Mouse (Mus musculus) forebrain, embryonic 11.5 days (tissue): ENCODE results near the gene Ociad2. TPM values are rescaled to one million over a fixed set of nuclear protein-coding genes. Genes with fewer than 3 reads are reported as not detected.

ENCODE experiments used
- ATAC-seq: fragments of 200-750 bp; cut with Nextera tagmentation; replicated peaks from 2 replicates; pipeline ENCODE4 v1.8.0; 2017; ENCODE audit warnings: moderate TSS enrichment; ENCODE audit not compliant: low FRiP score
- DNase-seq: peaks from one replicate; pipeline ENCODE4 v3.0.0-alpha.2; 2017; ENCODE audit warnings: low spot score
- H3K27ac ChIP-seq: fragments of 300-500 bp; sonication (generic); 2 replicates; pipeline ENCODE4 v1.5.1; 2014; ENCODE audit warnings: low read depth, low read length
- H3K27me3 ChIP-seq: fragments of 300-500 bp; sonication (generic); 2 replicates; pipeline ENCODE4 v1.6.1; 2014; ENCODE audit warnings: mild to moderate bottlenecking, low read length, mixed read lengths; ENCODE audit not compliant: control insufficient read depth, insufficient read depth
- H3K36me3 ChIP-seq: fragments of 300-500 bp; sonication (generic); 2 replicates; pipeline ENCODE4 v1.6.1; 2014; ENCODE audit warnings: mild to moderate bottlenecking, low read length, moderate library complexity, mixed read lengths; ENCODE audit not compliant: control insufficient read depth, insufficient read depth
- H3K4me1 ChIP-seq: fragments of 300-500 bp; sonication (generic); replicated peaks from 2 replicates; pipeline ENCODE4 v1.6.1; 2014; ENCODE audit warnings: low read length, mixed read lengths; ENCODE audit not compliant: control insufficient read depth, insufficient read depth
- H3K4me2 ChIP-seq: fragments of 300-500 bp; sonication (generic); 2 replicates; pipeline ENCODE4 v1.6.1; 2014; ENCODE audit warnings: low read depth, mild to moderate bottlenecking, low read length, moderate library complexity, mixed read lengths; ENCODE audit not compliant: severe bottlenecking
- H3K4me3 ChIP-seq: fragments of 300-500 bp; sonication (generic); 2 replicates; pipeline ENCODE4 v1.5.1; 2014; ENCODE audit warnings: low read depth, low read length
- H3K9ac ChIP-seq: fragments of 300-500 bp; sonication (generic); 2 replicates; pipeline ENCODE4 v1.6.1; 2014; ENCODE audit warnings: low read length
- H3K9me3 ChIP-seq: fragments of 300-500 bp; sonication (generic); 2 replicates; pipeline ENCODE4 v1.6.1; 2016; ENCODE audit warnings: low read length, mixed read lengths; ENCODE audit not compliant: control insufficient read depth
- WGBS: fragments of 180-500 bp; shearing (Covaris S2); extraction: QIAGEN DNeasy Blood & Tissue Kit; methylation state at CpG from one replicate; pipeline ENCODE4 v1.1.7; 2014; 5-methylcytosine and 5-hydroxymethylcytosine counted together
- polyA plus RNA-seq: library from polyadenylated mRNA; unstranded; fragments of >200 nt; fragmentation: Nextera tagmentation; extraction: Ambion mirVana; gene quantifications from 2 replicates; pipeline ENCODE4 v1.2.1, GENCODE M21; 2014

Ociad2 gene
- polyA plus RNA-seq, 1 experiment from 2014 or later: 8.8 TPM

- Histone ChIP-seq H3K9me3 (no peaks in the 10 kb centered on the region), H3K27ac (no peak overlapping the region), H3K4me3 (no peak overlapping the region), H3K4me2 (no peak overlapping the region), H3K4me1 (no peaks in the 10 kb centered on the region), H3K9ac (no peak overlapping the region), H3K27me3 (no peaks in the 10 kb centered on the region), H3K36me3 (no peaks in the 10 kb centered on the region)
- WGBS: 91% methylated on average over 5 of the region's 5 CpGs
- no peak for DNase-seq
- no peak for ATAC-seq
Measured at GRCm38 (mm10) chr5:73286603-73287002, 54.2 kb downstream of the Ociad2 start.

- no peak for DNase-seq
- no peak overlapping the region for H3K27ac ChIP-seq
- H3K9ac ChIP-seq: no peak overlapping the region
- H3K27me3 ChIP-seq: no peaks in the 10 kb centered on the region
- WGBS: 88% methylated on average over 3 of the region's 3 CpGs
- no peaks in the 10 kb centered on the region for H3K4me1 ChIP-seq
- H3K4me3 ChIP-seq: no peak overlapping the region
- no peaks in the 10 kb centered on the region for H3K36me3 ChIP-seq
- no peak for ATAC-seq
- no peaks in the 10 kb centered on the region for H3K9me3 ChIP-seq
- H3K4me2 ChIP-seq: no peak overlapping the region
Measured at GRCm38 (mm10) chr5:73285470-73285978, 55.3 kb downstream of the Ociad2 start.

GRCm38 (mm10) chr5:73284046-73284445 lies 56.8 kb downstream of the Ociad2 start:
- Histone ChIP-seq H3K27me3 (no peaks in the 10 kb centered on the region), H3K27ac (no peak overlapping the region), H3K4me1 (peaks cover 3% of the 10 kb centered on the region; the same call in 1 of the 2 replicates), H3K36me3 (no peaks in the 10 kb centered on the region), H3K4me3 (no peak overlapping the region), H3K9me3 (no peaks in the 10 kb centered on the region), H3K9ac (no peak overlapping the region), H3K4me2 (no peak overlapping the region)
- no peak for DNase-seq
- ATAC-seq: no peak

- WGBS: 75% methylated on average over 4 of the region's 4 CpGs
- H3K9ac ChIP-seq: no peak overlapping the region
- H3K36me3 ChIP-seq: no peaks in the 10 kb centered on the region
- DNase-seq (no peak), ATAC-seq (no peak)
- peaks cover 3% of the 10 kb centered on the region; the same call in 1 of the 2 replicates for H3K4me1 ChIP-seq
- no peak overlapping the region for H3K4me2 ChIP-seq
- H3K9me3 ChIP-seq: no peaks in the 10 kb centered on the region
- no peak overlapping the region for H3K4me3 ChIP-seq
- H3K27me3 ChIP-seq: no peaks in the 10 kb centered on the region
- no peak overlapping the region for H3K27ac ChIP-seq
Measured at GRCm38 (mm10) chr5:73280567-73280850, 60.3 kb downstream of the Ociad2 start.

GRCm38 (mm10) chr5:73279732-73280566 lies 60.9 kb downstream of the Ociad2 start:
- H3K9ac ChIP-seq: no peak overlapping the region
- H3K4me1 ChIP-seq: peaks cover 3% of the 10 kb centered on the region; the same call in 1 of the 2 replicates
- ATAC-seq: no peak
- H3K4me3 ChIP-seq: no peak overlapping the region
- DNase-seq: no peak
- H3K27ac ChIP-seq: no peak overlapping the region
- H3K9me3 ChIP-seq: no peaks in the 10 kb centered on the region
- no peak overlapping the region for H3K4me2 ChIP-seq
- no peaks in the 10 kb centered on the region for H3K27me3 ChIP-seq
- H3K36me3 ChIP-seq: no peaks in the 10 kb centered on the region
- WGBS: 60% methylated on average over 4 of the region's 4 CpGs

GRCm38 (mm10) chr5:73279190-73279589 lies 61.6 kb downstream of the Ociad2 start:
- ATAC-seq (no peak), DNase-seq (no peak)
- 80% methylated on average over 10 of the region's 10 CpGs for WGBS
- Histone ChIP-seq H3K27ac (no peak overlapping the region), H3K4me1 (peaks cover 3% of the 10 kb centered on the region; the same call in 1 of the 2 replicates), H3K9ac (no peak overlapping the region), H3K27me3 (no peaks in the 10 kb centered on the region), H3K9me3 (no peaks in the 10 kb centered on the region), H3K4me3 (no peak overlapping the region), H3K4me2 (no peak overlapping the region), H3K36me3 (no peaks in the 10 kb centered on the region)

GRCm38 (mm10) chr5:73274941-73275340 lies 65.9 kb downstream of the Ociad2 start:
- no peak overlapping the region for H3K4me2 ChIP-seq
- H3K27me3 ChIP-seq: no peaks in the 10 kb centered on the region
- ATAC-seq: no peak
- no peaks in the 10 kb centered on the region for H3K9me3 ChIP-seq
- no peaks in the 10 kb centered on the region for H3K36me3 ChIP-seq
- H3K27ac ChIP-seq: no peak overlapping the region
- no peak for DNase-seq
- WGBS: 83% methylated on average over 2 of the region's 2 CpGs
- H3K4me1 ChIP-seq: peaks cover 3% of the 10 kb centered on the region; the same call in 1 of the 2 replicates
- H3K9ac ChIP-seq: no peak overlapping the region
- H3K4me3 ChIP-seq: no peak overlapping the region

GRCm38 (mm10) chr5:73273171-73273570 lies 67.7 kb downstream of the Ociad2 start:
- WGBS: 71% methylated on average over 4 of the region's 4 CpGs
- H3K4me1 ChIP-seq: no peaks in the 10 kb centered on the region
- no peak overlapping the region for H3K4me2 ChIP-seq
- DNase-seq (no peak), ATAC-seq (no peak)
- no peak overlapping the region for H3K27ac ChIP-seq
- no peaks in the 10 kb centered on the region for H3K27me3 ChIP-seq
- no peak overlapping the region for H3K9ac ChIP-seq
- no peaks in the 10 kb centered on the region for H3K9me3 ChIP-seq
- H3K4me3 ChIP-seq: no peak overlapping the region
- H3K36me3 ChIP-seq: no peaks in the 10 kb centered on the region
